Mouse (Mus musculus) liver, embryonic 13.5 days (tissue): ENCODE measurements at regions not wholly inside any gene's neighbourhood (a gene's known extent, or its start where the extent isn't known, plus 50 kb on each side); places are given as distances from the start of the nearest gene placed in this dataset.
"Not testable (repeated sequence)": the region's sequence is repeated elsewhere in the genome, so short reads cannot be mapped to it uniquely, and the experiment has no call there.

Source experiments
- ATAC-seq: fragments of 200-750 bp; cut with Nextera tagmentation; 2 replicates; pipeline ENCODE4 v1.8.0; 2017; ENCODE audit warnings: low read depth, mild to moderate bottlenecking, moderate number of reproducible peaks, moderate library complexity
- DNase-seq: peaks from one replicate; pipeline ENCODE4 v3.0.0; 2022
- H3K27ac ChIP-seq: fragments of 300-500 bp; sonication (generic); 2 replicates; pipeline ENCODE4 v1.5.1; 2015; ENCODE audit warnings: moderate library complexity, mild to moderate bottlenecking, inconsistent platforms
- H3K27me3 ChIP-seq: fragments of 300-500 bp; sonication (generic); 2 replicates; pipeline ENCODE4 v1.6.1; 2015; ENCODE audit warnings: mild to moderate bottlenecking, inconsistent platforms
- H3K36me3 ChIP-seq: fragments of 300-500 bp; sonication (generic); 2 replicates; pipeline ENCODE4 v1.6.1; 2015; ENCODE audit warnings: mild to moderate bottlenecking, inconsistent platforms
- H3K4me1 ChIP-seq: fragments of 300-500 bp; sonication (generic); replicated peaks from 2 replicates; pipeline ENCODE4 v1.6.1; 2015; ENCODE audit warnings: inconsistent platforms
- H3K4me2 ChIP-seq: fragments of 300-500 bp; sonication (generic); 2 replicates; pipeline ENCODE4 v1.6.1; 2015; ENCODE audit warnings: inconsistent platforms, mild to moderate bottlenecking, moderate library complexity
- H3K4me3 ChIP-seq: fragments of 300-500 bp; sonication (generic); replicated peaks from 2 replicates; pipeline ENCODE4 v1.5.1; 2015; ENCODE audit warnings: mild to moderate bottlenecking, inconsistent platforms
- H3K9ac ChIP-seq: fragments of 300-500 bp; sonication (generic); 2 replicates; pipeline ENCODE4 v1.6.1; 2015; ENCODE audit warnings: mild to moderate bottlenecking, inconsistent platforms
- H3K9me3 ChIP-seq: fragments of 300-500 bp; sonication (generic); replicated peaks from 2 replicates; pipeline ENCODE4 v1.6.1; 2016; ENCODE audit warnings: inconsistent platforms
- WGBS: fragments of 180-500 bp; shearing (Covaris S2); methylation state at CpG from one replicate; pipeline ENCODE4 v1.1.7; 2015; ENCODE audit not compliant: insufficient replicate concordance; 5-methylcytosine and 5-hydroxymethylcytosine counted together

DNA sequence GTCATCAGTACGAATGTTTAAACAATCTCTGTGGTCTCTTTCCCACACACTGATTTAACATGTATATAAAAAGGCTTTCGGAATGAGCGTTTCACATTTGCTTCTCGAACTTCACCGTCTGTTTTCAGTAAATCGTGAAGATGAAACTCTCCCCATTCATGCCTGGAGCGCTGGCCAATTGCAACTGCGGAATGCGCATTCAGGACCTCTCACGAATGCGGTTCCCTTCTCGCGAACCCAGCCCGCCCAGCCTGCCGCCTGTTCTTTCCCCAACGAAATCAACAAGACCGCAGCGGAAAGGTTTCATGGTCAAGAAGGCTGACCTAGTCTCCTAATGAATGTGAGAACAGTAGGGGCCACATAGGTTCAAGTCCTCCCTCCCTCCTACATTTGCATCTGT is 204.4 kb downstream of the Msrb3 start:
- H3K4me1 ChIP-seq: peaks cover 34% of the 10 kb centered on the region
- H3K4me2 ChIP-seq: peak overlapping the region; percentile 39
- H3K36me3 ChIP-seq: no peaks in the 10 kb centered on the region
- ATAC-seq: no peak
- H3K27ac ChIP-seq: peak overlapping the region; percentile 47
- 9% methylated on average over 18 of the region's 18 CpGs for WGBS
- no peaks in the 10 kb centered on the region for H3K27me3 ChIP-seq
- no peaks in the 10 kb centered on the region for H3K9me3 ChIP-seq
- DNase-seq: no peak
- no peak overlapping the region for H3K9ac ChIP-seq
- H3K4me3 ChIP-seq: peak overlapping the region; percentile 12; the same call in 1 of the 2 replicates

DNA sequence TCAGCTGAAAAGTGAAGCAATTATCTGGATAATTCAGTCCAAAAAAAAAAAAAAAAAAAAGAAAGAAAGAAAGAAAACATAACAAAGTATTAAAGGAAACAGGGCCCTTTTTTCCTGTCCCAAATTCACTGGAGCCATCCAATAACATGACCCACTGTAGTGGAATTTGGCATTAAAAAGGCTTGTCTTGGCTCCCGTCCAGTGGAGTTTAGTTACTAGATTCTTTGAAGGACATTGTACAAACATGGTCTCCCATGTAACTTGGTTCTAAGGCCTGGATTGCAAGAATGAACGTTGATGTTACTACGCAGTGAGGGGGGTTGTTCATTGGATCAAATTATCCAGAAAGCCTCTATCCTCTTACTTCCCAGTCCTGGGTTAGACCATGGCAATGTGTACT is 207.4 kb downstream of the Msrb3 start:
- H3K4me3 ChIP-seq: no peak overlapping the region
- H3K4me2 ChIP-seq: no peak overlapping the region
- WGBS: 64% methylated on average over 3 of the region's 3 CpGs
- no peaks in the 10 kb centered on the region for H3K27me3 ChIP-seq
- peaks cover 26% of the 10 kb centered on the region for H3K4me1 ChIP-seq
- no peak overlapping the region for H3K27ac ChIP-seq
- H3K9me3 ChIP-seq: no peaks in the 10 kb centered on the region
- H3K9ac ChIP-seq: no peak overlapping the region
- H3K36me3 ChIP-seq: no peaks in the 10 kb centered on the region
- ATAC-seq (no peak), DNase-seq (no peak)

GRCm38 (mm10) chr10:120686123-120686522 is 209.9 kb upstream of the Hmga2 start:
- Histone ChIP-seq H3K27me3 (no peaks in the 10 kb centered on the region), H3K27ac (peak overlapping the region; percentile 71), H3K4me3 (no peak overlapping the region), H3K9ac (no peak overlapping the region), H3K4me1 (peaks cover 11% of the 10 kb centered on the region; the same call in 1 of the 2 replicates), H3K4me2 (no peak overlapping the region), H3K36me3 (no peaks in the 10 kb centered on the region), H3K9me3 (no peaks in the 10 kb centered on the region)
- peak; percentile 82 for ATAC-seq
- DNase-seq: peak; percentile 23
- WGBS: 10% methylated on average over 10 of the region's 10 CpGs

- H3K27ac ChIP-seq: no peak overlapping the region
- no peak overlapping the region for H3K4me3 ChIP-seq
- no peaks in the 10 kb centered on the region for H3K9me3 ChIP-seq
- no peaks in the 10 kb centered on the region for H3K27me3 ChIP-seq
- DNase-seq: no peak
- peaks cover 15% of the 10 kb centered on the region for H3K4me1 ChIP-seq
- H3K4me2 ChIP-seq: no peak overlapping the region
- no peak for ATAC-seq
- H3K36me3 ChIP-seq: no peaks in the 10 kb centered on the region
- H3K9ac ChIP-seq: no peak overlapping the region
- WGBS: 72% methylated on average over 10 of the region's 10 CpGs
Measured at GRCm38 (mm10) chr10:120682021-120682420, 205.8 kb upstream of the Hmga2 start.

DNA sequence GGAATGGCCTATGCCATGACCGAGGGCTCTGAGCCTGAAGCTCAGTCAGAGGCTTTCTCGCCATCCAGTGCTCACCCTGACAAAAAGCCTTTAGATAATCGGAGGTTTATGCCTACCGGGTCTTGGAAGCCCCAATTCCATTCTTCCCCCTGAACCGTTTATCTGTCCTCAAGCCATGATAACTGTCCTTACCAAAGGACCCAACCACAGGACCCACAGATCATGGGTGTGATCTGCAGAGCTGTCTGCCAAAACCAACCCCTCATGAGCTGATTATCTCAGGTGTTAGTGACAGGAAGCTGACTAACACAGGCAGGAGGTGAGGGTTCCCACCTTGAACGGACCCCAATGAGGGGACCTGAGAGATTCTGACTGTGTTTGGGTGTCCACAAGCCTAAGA is 203.7 kb upstream of the Hmga2 start:
- H3K4me2 ChIP-seq: no peak overlapping the region
- 24% methylated on average over 6 of the region's 6 CpGs for WGBS
- H3K9ac ChIP-seq: no peak overlapping the region
- H3K9me3 ChIP-seq: no peaks in the 10 kb centered on the region
- peaks cover 11% of the 10 kb centered on the region for H3K4me1 ChIP-seq
- ATAC-seq (no peak), DNase-seq (no peak)
- H3K27me3 ChIP-seq: no peaks in the 10 kb centered on the region
- no peaks in the 10 kb centered on the region for H3K36me3 ChIP-seq
- H3K4me3 ChIP-seq: no peak overlapping the region
- no peak overlapping the region for H3K27ac ChIP-seq

GRCm38 (mm10) chr10:120678277-120678676 is 202.0 kb upstream of the Hmga2 start:
- no peaks in the 10 kb centered on the region for H3K9me3 ChIP-seq
- WGBS: 73% methylated on average over 8 of the region's 8 CpGs
- no peak overlapping the region for H3K27ac ChIP-seq
- no peak overlapping the region for H3K4me2 ChIP-seq
- H3K27me3 ChIP-seq: no peaks in the 10 kb centered on the region
- ATAC-seq: no peak
- H3K4me3 ChIP-seq: no peak overlapping the region
- no peak overlapping the region for H3K9ac ChIP-seq
- H3K4me1 ChIP-seq: peaks cover 20% of the 10 kb centered on the region
- H3K36me3 ChIP-seq: no peaks in the 10 kb centered on the region
- no peak for DNase-seq

GRCm38 (mm10) chr10:120675369-120675768 is 199.1 kb upstream of the Hmga2 start:
- DNase-seq (no peak), ATAC-seq (no peak)
- Histone ChIP-seq H3K9ac (no peak overlapping the region), H3K9me3 (no peaks in the 10 kb centered on the region), H3K4me2 (no peak overlapping the region), H3K4me1 (peaks cover 16% of the 10 kb centered on the region), H3K27ac (no peak overlapping the region), H3K36me3 (no peaks in the 10 kb centered on the region), H3K27me3 (no peaks in the 10 kb centered on the region), H3K4me3 (no peak overlapping the region)
- 51% methylated on average over 4 of the region's 4 CpGs for WGBS

GRCm38 (mm10) chr10:120674321-120675045 is 198.2 kb upstream of the Hmga2 start:
- no peaks in the 10 kb centered on the region for H3K27me3 ChIP-seq
- DNase-seq: no peak
- no peaks in the 10 kb centered on the region for H3K36me3 ChIP-seq
- peaks cover 16% of the 10 kb centered on the region for H3K4me1 ChIP-seq
- H3K9ac ChIP-seq: no peak overlapping the region
- WGBS: 22% methylated on average over 10 of the region's 10 CpGs
- 0 out of 2 replicates have a peak overlapping the region, but pooled peaks have one; percentile 14 for H3K4me2 ChIP-seq
- H3K27ac ChIP-seq: 0 out of 2 replicates have a peak overlapping the region, but pooled peaks have one; percentile 13
- H3K9me3 ChIP-seq: no peaks in the 10 kb centered on the region
- H3K4me3 ChIP-seq: no peak overlapping the region
- ATAC-seq: peak; percentile 62

GRCm38 (mm10) chr10:120667678-120668031 is 191.4 kb upstream of the Hmga2 start:
- not testable (repeated sequence) for H3K27me3 ChIP-seq, H3K4me3 ChIP-seq, H3K27ac ChIP-seq, H3K36me3 ChIP-seq, H3K9ac ChIP-seq, H3K4me2 ChIP-seq, H3K9me3 ChIP-seq, H3K4me1 ChIP-seq, ATAC-seq, DNase-seq
- WGBS: 75% methylated on average over 7 of the region's 7 CpGs

DNA sequence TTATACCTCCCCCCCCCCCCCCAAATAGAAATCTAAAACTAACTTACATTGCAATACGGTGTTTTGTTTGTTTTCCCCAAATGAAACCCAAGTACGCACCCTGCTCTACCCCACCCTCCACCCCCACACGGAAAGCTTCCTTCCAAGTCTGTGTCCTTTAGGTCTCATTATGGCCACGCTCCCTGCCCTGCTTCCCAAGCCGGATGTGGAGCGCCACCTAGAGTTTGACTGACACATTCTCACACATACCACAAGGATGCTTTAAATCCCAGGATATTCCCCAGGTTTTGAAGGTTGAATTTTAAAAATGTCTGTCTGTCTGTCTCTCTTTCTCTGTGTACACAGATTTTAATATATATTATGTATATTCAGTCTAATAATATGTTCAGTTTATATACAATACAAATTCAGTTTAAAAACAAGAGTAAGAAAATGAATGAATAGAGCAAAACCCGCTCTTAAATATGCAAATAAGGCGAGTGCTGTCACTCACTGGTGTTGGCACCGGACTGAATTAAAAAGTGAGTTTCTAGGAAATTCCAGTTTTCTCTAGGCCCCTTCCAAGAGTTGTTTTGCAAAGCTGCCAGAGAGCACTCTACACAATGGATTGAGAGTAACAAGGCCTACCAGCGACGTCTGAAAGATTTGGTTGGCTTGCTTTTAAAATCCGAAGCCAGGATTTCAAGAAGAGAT is 190.9 kb upstream of the Hmga2 start:
- H3K4me2 ChIP-seq: no peak overlapping the region
- H3K36me3 ChIP-seq: no peaks in the 10 kb centered on the region
- no peak overlapping the region for H3K9ac ChIP-seq
- H3K27me3 ChIP-seq: no peaks in the 10 kb centered on the region
- ATAC-seq (no peak), DNase-seq (no peak)
- no peak overlapping the region for H3K4me3 ChIP-seq
- H3K4me1 ChIP-seq: 0 out of 2 replicates have a peak, but pooled peaks cover 7% of the 10 kb centered on the region
- no peaks in the 10 kb centered on the region for H3K9me3 ChIP-seq
- H3K27ac ChIP-seq: no peak overlapping the region
- WGBS: 66% methylated on average over 12 of the region's 12 CpGs

DNA sequence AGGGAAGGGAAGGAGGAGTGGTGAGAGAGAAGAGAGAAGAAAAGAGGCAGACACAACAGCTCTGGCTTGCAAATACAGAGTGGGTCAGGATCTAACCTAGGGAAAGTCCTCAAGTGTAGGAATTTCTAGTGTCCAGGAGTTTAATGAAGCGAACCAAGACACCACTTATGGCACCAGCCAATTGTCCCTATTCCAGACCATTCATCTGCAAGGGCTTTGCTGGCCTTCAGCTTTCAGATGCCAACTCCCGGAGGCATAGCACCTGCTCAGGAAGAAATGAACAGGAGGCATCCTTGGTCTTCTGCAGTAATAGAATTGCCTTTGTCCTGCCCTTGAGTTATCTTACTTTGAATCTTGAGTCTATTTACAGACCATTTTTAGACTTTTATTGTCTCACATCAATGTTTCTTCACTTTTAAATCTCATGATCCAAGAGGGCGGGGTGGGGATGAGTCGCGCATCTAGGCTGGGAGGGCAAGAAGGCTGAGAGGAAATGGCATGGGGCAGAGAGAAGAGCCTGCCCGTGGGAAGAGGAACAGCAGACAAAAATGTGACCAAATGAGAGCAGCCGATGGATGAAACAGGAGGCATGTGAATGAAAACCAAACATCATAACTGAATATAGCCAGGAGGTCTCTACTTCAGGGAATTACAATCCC is 190.1 kb upstream of the Hmga2 start:
- Histone ChIP-seq H3K9ac (no peak overlapping the region), H3K9me3 (no peaks in the 10 kb centered on the region), H3K4me3 (no peak overlapping the region), H3K4me2 (no peak overlapping the region), H3K4me1 (0 out of 2 replicates have a peak, but pooled peaks cover 7% of the 10 kb centered on the region), H3K27me3 (no peaks in the 10 kb centered on the region), H3K27ac (no peak overlapping the region), H3K36me3 (no peaks in the 10 kb centered on the region)
- ATAC-seq (no peak), DNase-seq (no peak)
- WGBS: 65% methylated on average over 7 of the region's 7 CpGs
